11 mouse cellular contexts compared by ENCODE assay signal in genomic region chrX:167167282-167167681, GRCm38 (mm10). TPM values are rescaled to one million over a fixed set of nuclear protein-coding genes. Genes with fewer than 3 reads are reported as not detected.
DNase-seq lines count a peak whose midpoint lies in the region; ATAC-seq and TF ChIP-seq lines count a peak whose summit lies in the region.
"Had no signal": no experiment of that assay in that cellular context is flagged by ENCODE, and none has a peak within 500 bp of the region (broad histone marks: within the 10 kb centered on the region; RNA-seq: fewer than 3 reads in every experiment).

No protein-coding gene starts in this region.

- no peak overlapping the region for H3K4me3 ChIP-seq in kidney, adult 2 months (ENCODE audit: insufficient read depth, low read depth, low read length)
- H3K4me3 ChIP-seq: hindbrain, embryonic 10.5 days; lung, embryonic 15.5 days; neural tube, embryonic 13.5 days had no signal

- H3K27me3 ChIP-seq in kidney, adult 2 months (replicated peaks; ENCODE audit: control insufficient read depth, insufficient read depth, low read length): no peaks in the 10 kb centered on the region

- WGBS in kidney, adult 2 months: 59% methylated on average over 2 of the region's 2 CpGs

- TF ChIP-seq CTCF in kidney, adult 2 months (conservative IDR thresholded peaks at IDR 0.05; ENCODE audit: insufficient read depth, insufficient read length, low read depth, low read length): no peak

- no peaks in the 10 kb centered on the region; the same call in 1 of the 2 replicates for H3K4me1 ChIP-seq in kidney, adult 2 months (ENCODE audit: control insufficient read depth, insufficient read depth, low read length)
- H3K4me1 ChIP-seq: hindbrain, embryonic 10.5 days; lung, embryonic 15.5 days; neural tube, embryonic 13.5 days had no signal

- TF ChIP-seq POLR2A in kidney, adult 2 months (IDR thresholded peaks at IDR 0.05; ENCODE audit: low read depth, low read length): no peak

- peak; percentile 89 for ATAC-seq in activated CD4-positive, CD25-positive, alpha-beta regulatory T cell, adult 4 months

- DNase-seq in kidney, adult 2 months: peak; percentile 51
- no peak for DNase-seq in kidney, postnatal 4 days
- DNase-seq in CD4-positive helper T cell, adult 2 months (ENCODE audit: low read depth, low spot score): peak; percentile 43
- DNase-seq in lung, postnatal 10 days: peak; percentile 43
- DNase-seq in c-Kit-positive CD71-positive TER-119-positive erythroid progenitor cells, embryonic 14.5 days (ENCODE audit: low spot score): no peak
- DNase-seq in urinary bladder, postnatal 10 days (ENCODE audit: low spot score): no peak
- no peak for DNase-seq in right cerebral cortex, postnatal 4 days

- H3K27ac ChIP-seq in kidney, adult 2 months (ENCODE audit: insufficient read depth, low read depth, low read length): peak overlapping the region; percentile 83
- H3K27ac ChIP-seq: hindbrain, embryonic 10.5 days; lung, embryonic 15.5 days; neural tube, embryonic 13.5 days had no signal

- H3K36me3 ChIP-seq in kidney, adult 2 months (ENCODE audit: control insufficient read depth, insufficient read depth, low read length): no peaks in the 10 kb centered on the region
- H3K36me3 ChIP-seq: hindbrain, embryonic 10.5 days; lung, embryonic 15.5 days; neural tube, embryonic 13.5 days had no signal

RNA-seq across cellular contexts. Expression of gene Tmsb4x, which starts 41.8 kb away (rescaled TPM):
- 143 and 255 TPM in 2 replicates for polyA plus RNA-seq in kidney, adult 2 months (2012; rRNA removed)
- polyA plus RNA-seq in activated CD4-positive, CD25-positive, alpha-beta regulatory T cell, adult 4 months (2017; shearing (Covaris generic)): over 10,000 TPM; 15,449 to 15,725 TPM

Comparison
In these comparisons a context has a peak if more than half of its experiments do, and no peak if none do; other contexts are left out.
1. DNase-seq: peak in kidney, adult 2 months (single experiment), CD4-positive helper T cell, adult 2 months (single experiment) and lung, postnatal 10 days (single experiment); none in kidney, postnatal 4 days (0 of 2), c-Kit-positive CD71-positive TER-119-positive erythroid progenitor cells, embryonic 14.5 days (single experiment), urinary bladder, postnatal 10 days (single experiment) and right cerebral cortex, postnatal 4 days (single experiment).
2. RNA of gene Tmsb4x, which starts 41.8 kb away (polyA plus RNA-seq): 15,449 to 15,725 TPM in activated CD4-positive, CD25-positive, alpha-beta regulatory T cell, adult 4 months; 143 to 255 TPM in kidney, adult 2 months; every median in the first group is over 10 times any median in the second.